Mouse (Mus musculus) neutrophil, adult 5-6 weeks (primary cell): Measurements from ENCODE around the gene Chst3. TPM values are rescaled to one million over a fixed set of nuclear protein-coding genes. Genes with fewer than 3 reads are reported as not detected.

ENCODE experiments used
- total RNA-seq: library from RNA; stranded (forward); fragments of 200-1000 nt; gene quantifications from 2 replicates; pipeline ENCODE4 v1.2.3, GENCODE M21; 2017

Chst3 gene
- total RNA-seq, 1 experiment from 2014 or later: 135 TPM

Other genes starting within 250 kb of the Chst3 start
- 8.7 and 15.3 TPM in 2 replicates for gene Ascc1, start 216.5 kb downstream of the Chst3 start, total RNA-seq
- 53.2 and 56.3 TPM in 2 replicates for gene Anapc16, start 216.1 kb downstream of the Chst3 start, total RNA-seq
- 0.23 and 0.37 TPM in 2 replicates for gene Spock2, start 113.0 kb downstream of the Chst3 start, total RNA-seq
- gene Psap, start 58.4 kb upstream of the Chst3 start, total RNA-seq: 675 and 698 TPM in 2 replicates
- 440 and 506 TPM in 2 replicates for gene Vsir, start 127.6 kb upstream of the Chst3 start, total RNA-seq
- 10.4 and 16.6 TPM in 2 replicates for gene Gm17455, start 180.5 kb upstream of the Chst3 start, total RNA-seq